Mouse (Mus musculus) forebrain, embryonic 13.5 days (tissue): Measurements from ENCODE around the gene Gpr63. TPM values are rescaled to one million over a fixed set of nuclear protein-coding genes. Genes with fewer than 3 reads are reported as not detected.
"Not testable (repeated sequence)": the region's sequence is repeated elsewhere in the genome, so short reads cannot be mapped to it uniquely, and the experiment has no call there.

Experiments used
- ATAC-seq: fragments of 200-750 bp; cut with Nextera tagmentation; 2 replicates; pipeline ENCODE4 v1.8.0; 2017
- H3K27ac ChIP-seq: fragments of 300-500 bp; sonication (generic); 2 replicates; pipeline ENCODE4 v1.5.1; 2015; ENCODE audit warnings: inconsistent platforms, mild to moderate bottlenecking, moderate library complexity
- H3K27me3 ChIP-seq: fragments of 300-500 bp; sonication (generic); 2 replicates; pipeline ENCODE4 v1.6.1; 2015; ENCODE audit warnings: mild to moderate bottlenecking, inconsistent platforms
- H3K36me3 ChIP-seq: fragments of 300-500 bp; sonication (generic); 2 replicates; pipeline ENCODE4 v1.6.1; 2015; ENCODE audit warnings: mild to moderate bottlenecking, inconsistent platforms; ENCODE audit not compliant: poor library complexity, severe bottlenecking
- H3K4me1 ChIP-seq: fragments of 300-500 bp; sonication (generic); 2 replicates; pipeline ENCODE4 v1.6.1; 2015; ENCODE audit warnings: inconsistent platforms
- H3K4me2 ChIP-seq: fragments of 300-500 bp; sonication (generic); 2 replicates; pipeline ENCODE4 v1.6.1; 2015; ENCODE audit warnings: inconsistent platforms, mild to moderate bottlenecking, moderate library complexity
- H3K4me3 ChIP-seq: fragments of 300-500 bp; sonication (generic); 2 replicates; pipeline ENCODE4 v1.5.1; 2015; ENCODE audit warnings: mild to moderate bottlenecking, inconsistent platforms
- H3K9ac ChIP-seq: fragments of 300-500 bp; sonication (generic); 2 replicates; pipeline ENCODE4 v1.6.1; 2015; ENCODE audit warnings: mild to moderate bottlenecking, inconsistent platforms
- H3K9me3 ChIP-seq: fragments of 300-500 bp; sonication (generic); replicated peaks from 2 replicates; pipeline ENCODE4 v1.6.1; 2016; ENCODE audit warnings: inconsistent platforms
- WGBS: fragments of 180-500 bp; shearing (Covaris S2); methylation state at CpG from one replicate; pipeline ENCODE4 v1.1.7; 2015; 5-methylcytosine and 5-hydroxymethylcytosine counted together
- polyA plus RNA-seq: library from polyadenylated mRNA; unstranded; fragments of >200 nt; fragmentation: Nextera tagmentation; extraction: Ambion mirVana; gene quantifications from 2 replicates; pipeline ENCODE4 v1.2.1, GENCODE M21; 2015

Gene Gpr63
- polyA plus RNA-seq, 1 experiment from 2014 or later: 2.1 TPM

DNA sequence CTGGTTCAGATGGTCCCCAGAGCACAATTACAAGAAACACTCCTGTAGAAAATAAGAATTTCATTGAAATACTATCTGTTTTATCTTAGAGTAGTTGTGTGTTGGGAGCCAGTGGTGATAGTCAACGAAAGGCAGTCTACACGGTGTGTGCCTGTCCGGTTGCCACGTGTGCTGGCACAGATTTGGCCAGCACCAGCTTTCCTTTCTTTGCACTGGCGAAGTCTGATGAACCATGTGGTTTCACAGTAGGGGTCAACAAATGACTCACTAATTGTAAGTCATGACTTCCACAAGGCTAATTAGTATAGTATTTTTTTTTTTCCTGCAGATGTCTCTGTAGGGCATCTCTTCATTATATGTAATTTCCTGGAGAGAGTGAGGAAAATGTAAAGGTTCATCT lies 45.6 kb downstream of the Gpr63 start:
- no peaks in the 10 kb centered on the region; the same call in 1 of the 2 replicates for H3K9me3 ChIP-seq
- H3K4me3 ChIP-seq: no peak overlapping the region
- H3K27ac ChIP-seq: no peak overlapping the region
- peak; percentile 50; the same call in 1 of the 2 replicates for ATAC-seq
- H3K36me3 ChIP-seq: peaks cover 28% of the 10 kb centered on the region
- no peak overlapping the region for H3K9ac ChIP-seq
- H3K4me2 ChIP-seq: no peak overlapping the region
- no peaks in the 10 kb centered on the region for H3K27me3 ChIP-seq
- 53% methylated on average over 5 of the region's 5 CpGs for WGBS
- no peaks in the 10 kb centered on the region for H3K4me1 ChIP-seq

DNA sequence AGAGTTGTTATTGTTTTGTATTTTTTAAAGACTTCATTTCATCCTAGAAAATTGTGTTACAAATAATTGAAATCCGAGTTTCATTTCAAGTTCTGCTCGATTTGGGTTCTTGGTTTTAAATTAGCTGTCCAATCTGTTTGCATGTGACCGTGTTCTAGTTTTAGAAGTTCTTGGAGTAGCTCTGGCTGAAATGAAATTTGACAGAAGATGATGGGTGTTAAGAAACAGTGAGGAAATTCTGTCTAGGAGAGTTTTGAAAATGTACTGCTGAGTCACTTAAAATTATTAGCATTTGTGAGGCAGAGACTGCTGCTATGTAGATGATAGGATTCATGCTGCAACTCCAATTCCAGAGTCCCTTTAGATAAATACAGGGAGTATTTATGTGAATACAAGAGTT lies 46.5 kb downstream of the Gpr63 start:
- Histone ChIP-seq H3K36me3 (peaks cover 19% of the 10 kb centered on the region), H3K9me3 (no peaks in the 10 kb centered on the region), H3K9ac (no peak overlapping the region), H3K4me3 (no peak overlapping the region), H3K4me1 (no peaks in the 10 kb centered on the region), H3K4me2 (no peak overlapping the region), H3K27ac (no peak overlapping the region), H3K27me3 (no peaks in the 10 kb centered on the region)
- ATAC-seq: no peak
- WGBS: 91% methylated on average over 3 of the region's 3 CpGs

DNA sequence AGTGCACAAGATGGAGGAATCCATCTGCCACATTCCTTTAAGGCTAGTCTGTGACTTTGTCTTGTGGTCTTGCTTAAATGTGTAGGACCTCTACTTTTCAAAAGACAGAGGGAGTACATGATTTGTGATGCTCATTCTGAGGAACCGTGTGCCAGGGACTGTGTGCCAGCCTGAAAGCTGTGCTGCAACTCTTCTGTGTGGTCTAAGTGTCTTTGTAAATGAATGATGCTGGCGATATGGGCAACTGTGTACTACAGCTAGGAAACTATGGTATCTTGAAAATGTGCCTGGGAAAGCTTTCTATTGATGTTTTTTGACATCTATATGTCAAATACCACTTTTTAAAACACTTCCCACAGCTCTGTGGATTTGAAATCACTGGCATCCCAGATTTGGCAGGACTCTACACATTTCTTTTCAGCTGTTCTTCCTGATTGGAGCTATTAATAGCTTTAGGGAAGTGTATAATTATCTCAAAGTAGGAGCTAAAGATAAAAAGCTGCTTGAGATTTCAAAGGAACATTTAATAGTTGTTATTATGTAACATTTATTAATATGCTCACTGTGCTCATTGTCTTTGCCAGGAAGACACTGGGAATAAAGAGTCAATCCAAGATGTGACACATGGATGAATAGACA lies 48.9 kb downstream of the Gpr63 start:
- peak; percentile 65; the same call in 1 of the 2 replicates for ATAC-seq
- Histone ChIP-seq H3K9ac (no peak overlapping the region), H3K36me3 (no peaks in the 10 kb centered on the region), H3K4me3 (no peak overlapping the region), H3K9me3 (no peaks in the 10 kb centered on the region), H3K4me1 (no peaks in the 10 kb centered on the region), H3K27me3 (no peaks in the 10 kb centered on the region), H3K27ac (no peak overlapping the region), H3K4me2 (no peak overlapping the region)
- WGBS: 84% methylated on average over 2 of the region's 2 CpGs

DNA sequence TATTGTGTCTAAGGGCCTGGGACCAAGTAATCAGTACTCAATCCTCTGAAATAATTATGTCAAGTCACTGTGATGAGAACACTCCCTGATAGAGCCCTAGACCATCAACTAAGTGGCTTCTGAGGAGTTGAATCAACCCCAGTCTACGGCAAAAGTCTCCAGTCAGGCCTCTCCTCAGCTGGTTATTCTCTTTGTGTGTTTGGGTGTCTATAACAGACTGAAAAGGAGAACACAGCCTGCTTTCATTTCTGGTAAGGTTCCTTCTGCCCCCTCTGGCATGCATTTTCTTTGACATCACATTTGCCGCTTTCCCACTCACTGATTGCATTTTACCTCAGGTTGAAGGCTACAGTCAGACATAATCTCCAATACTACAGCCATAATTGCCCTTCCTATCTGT lies 62.0 kb downstream of the Gpr63 start:
- H3K4me1 ChIP-seq: no peaks in the 10 kb centered on the region
- H3K27ac ChIP-seq: peak overlapping the region; percentile 65
- no peak overlapping the region for H3K4me3 ChIP-seq
- no peaks in the 10 kb centered on the region for H3K9me3 ChIP-seq
- no peaks in the 10 kb centered on the region for H3K27me3 ChIP-seq
- WGBS: 54% methylated on average over 2 of the region's 2 CpGs
- H3K36me3 ChIP-seq: no peaks in the 10 kb centered on the region
- peak; percentile 56; the same call in 1 of the 2 replicates for ATAC-seq
- H3K9ac ChIP-seq: no peak overlapping the region
- H3K4me2 ChIP-seq: no peak overlapping the region

DNA sequence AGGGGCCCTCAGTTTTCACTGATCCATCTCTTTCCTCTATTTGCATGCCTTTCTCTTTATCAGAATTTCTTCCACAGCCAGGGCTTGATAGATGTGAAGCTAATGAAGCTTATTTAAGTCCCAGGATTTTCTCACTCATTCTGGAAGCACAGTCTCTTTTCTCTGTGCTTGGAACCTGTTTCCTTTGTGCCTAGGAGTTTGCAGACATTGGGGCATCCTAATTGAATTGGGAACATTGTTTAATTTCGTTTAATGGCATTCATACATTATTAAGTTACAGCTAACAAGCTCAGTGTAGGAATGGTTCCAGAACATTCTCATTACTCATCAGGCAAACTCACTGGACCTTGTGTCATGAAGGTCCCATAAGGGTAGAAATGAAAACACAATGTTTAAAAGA lies 62.5 kb downstream of the Gpr63 start:
- no peaks in the 10 kb centered on the region for H3K4me1 ChIP-seq
- ATAC-seq: peak; percentile 68

DNA sequence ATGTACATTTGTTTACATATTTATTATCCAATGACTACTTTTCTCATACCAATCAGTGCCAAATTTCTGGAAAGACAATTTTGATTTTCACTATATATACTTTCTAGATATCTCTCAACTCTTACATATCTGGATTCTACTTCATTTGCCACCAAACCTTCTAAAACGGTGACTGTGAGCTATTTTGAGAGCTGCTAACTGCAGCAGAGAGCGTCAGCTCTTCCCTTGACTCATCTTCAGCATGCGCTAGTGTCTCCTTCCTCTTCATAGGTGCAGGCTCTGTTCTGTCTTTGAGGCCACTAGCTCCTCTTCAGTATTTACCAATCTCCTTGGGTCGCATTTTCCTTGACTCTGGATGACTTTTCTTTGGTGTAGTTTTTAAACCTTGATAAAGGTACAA lies 63.7 kb downstream of the Gpr63 start:
- 86% methylated on average over 4 of the region's 4 CpGs for WGBS
- Histone ChIP-seq H3K27me3 (no peaks in the 10 kb centered on the region), H3K36me3 (no peaks in the 10 kb centered on the region), H3K27ac (no peak overlapping the region), H3K4me2 (no peak overlapping the region), H3K9me3 (no peaks in the 10 kb centered on the region), H3K4me1 (no peaks in the 10 kb centered on the region), H3K4me3 (no peak overlapping the region), H3K9ac (no peak overlapping the region)
- no peak for ATAC-seq

More for the DNA sequence above, 62.5 kb downstream of the Gpr63 start:
- Histone ChIP-seq H3K4me2 (no peak overlapping the region), H3K9me3 (no peaks in the 10 kb centered on the region), H3K36me3 (no peaks in the 10 kb centered on the region), H3K4me3 (no peak overlapping the region), H3K27ac (peak overlapping the region; percentile 65), H3K27me3 (no peaks in the 10 kb centered on the region), H3K9ac (no peak overlapping the region)
- WGBS: 28% methylated on average over 1 of the region's 1 CpGs

DNA sequence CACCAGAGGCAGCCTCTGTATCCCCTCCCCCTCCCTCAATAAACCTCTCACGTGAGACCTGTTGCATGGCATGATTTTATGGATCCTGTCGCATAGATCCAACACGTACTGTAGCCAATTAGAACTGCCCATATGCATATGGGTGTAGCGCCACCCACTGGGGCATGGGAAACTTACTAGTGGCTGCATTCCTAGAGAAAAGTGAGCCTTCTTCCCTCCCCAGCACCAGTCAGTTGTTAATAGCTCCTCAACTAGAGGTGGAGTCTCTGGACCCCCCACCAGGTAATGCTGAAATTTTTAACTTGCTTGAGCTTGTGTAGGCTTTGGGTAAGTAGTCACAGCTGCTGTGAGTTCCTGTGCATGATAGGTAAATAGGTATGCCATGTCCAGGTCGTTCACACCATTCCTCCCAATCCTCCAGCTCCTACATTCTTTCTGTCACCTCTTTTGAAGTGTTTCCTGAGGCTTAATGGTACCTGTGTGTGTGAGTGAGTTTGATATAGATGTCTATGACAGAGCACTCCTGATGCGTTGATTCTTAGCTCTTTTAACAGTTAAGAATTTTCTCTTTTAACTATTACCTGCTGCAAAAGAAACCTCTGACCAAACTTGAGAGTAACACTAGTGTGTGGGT lies 69.1 kb downstream of the Gpr63 start:
- H3K4me1 ChIP-seq: no peaks in the 10 kb centered on the region
- 31% methylated on average over 6 of the region's 6 CpGs for WGBS
- H3K36me3 ChIP-seq: no peaks in the 10 kb centered on the region
- H3K9me3 ChIP-seq: no peaks in the 10 kb centered on the region
- H3K4me2 ChIP-seq: no peak overlapping the region
- no peak overlapping the region for H3K9ac ChIP-seq
- no peak overlapping the region for H3K27ac ChIP-seq
- 0 out of 2 replicates have a peak, but pooled peaks have one; percentile 13 for ATAC-seq
- H3K27me3 ChIP-seq: no peaks in the 10 kb centered on the region
- no peak overlapping the region for H3K4me3 ChIP-seq

DNA sequence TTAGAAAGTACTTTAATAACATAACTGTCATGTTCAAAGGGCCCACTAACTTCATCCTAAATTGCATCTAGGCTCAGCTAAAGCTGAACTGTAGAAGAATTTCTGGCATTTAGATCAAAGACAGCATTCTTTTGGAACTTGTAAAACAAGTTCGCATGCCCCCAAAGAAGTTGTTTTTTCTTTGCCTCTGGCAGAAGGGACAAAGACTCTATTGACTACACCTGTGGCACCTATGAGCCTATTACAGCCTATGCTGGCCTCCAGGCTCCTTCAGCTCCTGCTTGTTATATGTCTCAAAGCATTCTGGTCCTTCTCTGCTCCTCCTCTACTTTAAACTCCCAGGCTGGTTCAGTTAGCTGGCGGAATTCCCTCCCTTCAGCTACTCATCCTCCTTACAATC lies 69.6 kb downstream of the Gpr63 start:
- Histone ChIP-seq H3K9me3 (no peaks in the 10 kb centered on the region), H3K4me1 (no peaks in the 10 kb centered on the region), H3K4me3 (no peak overlapping the region), H3K36me3 (no peaks in the 10 kb centered on the region), H3K27ac (no peak overlapping the region), H3K27me3 (no peaks in the 10 kb centered on the region), H3K4me2 (no peak overlapping the region), H3K9ac (no peak overlapping the region)
- WGBS: 66% methylated on average over 2 of the region's 2 CpGs
- ATAC-seq: no peak

DNA sequence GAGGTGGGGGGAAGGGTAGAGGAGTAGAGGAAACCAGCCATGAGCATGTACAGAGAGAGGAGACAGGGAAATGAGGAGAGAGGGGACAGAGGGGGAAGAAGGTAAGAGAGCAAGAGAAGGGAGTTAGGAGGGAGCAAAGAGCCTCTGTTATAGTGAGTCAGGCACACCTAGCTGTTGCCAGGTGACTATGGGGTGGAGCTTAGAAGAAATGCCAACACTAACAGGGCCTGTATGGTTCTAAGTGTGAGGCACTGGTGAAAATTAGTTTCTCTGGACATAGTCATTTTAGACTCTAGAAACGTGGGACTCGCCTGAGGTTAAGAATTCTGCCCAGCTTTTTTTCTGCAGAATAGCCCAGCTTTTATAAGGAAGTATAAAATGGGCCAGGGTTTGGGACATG lies 71.1 kb downstream of the Gpr63 start:
- no peak overlapping the region for H3K27ac ChIP-seq
- no peak for ATAC-seq
- H3K4me2 ChIP-seq: no peak overlapping the region
- H3K36me3 ChIP-seq: no peaks in the 10 kb centered on the region
- no peak overlapping the region for H3K4me3 ChIP-seq
- peaks cover 4% of the 10 kb centered on the region for H3K9me3 ChIP-seq
- WGBS: 84% methylated on average over 2 of the region's 2 CpGs
- H3K4me1 ChIP-seq: no peaks in the 10 kb centered on the region
- H3K27me3 ChIP-seq: no peaks in the 10 kb centered on the region
- H3K9ac ChIP-seq: no peak overlapping the region

DNA sequence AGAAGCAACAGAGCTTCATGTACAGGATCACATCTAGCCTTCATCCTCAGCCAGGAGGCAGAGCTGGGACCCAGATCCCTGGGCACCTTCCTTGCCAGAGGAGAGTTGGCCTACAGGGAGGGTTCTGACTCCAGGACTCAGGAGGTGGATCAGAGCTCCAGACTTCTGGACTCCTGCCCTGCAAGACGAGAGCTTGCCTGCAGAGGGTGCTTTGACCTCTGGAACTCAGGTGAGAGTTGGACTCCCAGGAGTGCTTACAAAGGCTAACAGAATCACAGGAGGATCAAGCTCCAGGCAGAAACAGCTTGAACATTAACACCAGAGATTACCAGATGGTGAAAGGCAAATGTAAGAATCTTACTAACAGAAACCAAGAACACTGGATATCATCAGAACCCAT lies 89.3 kb downstream of the Gpr63 start:
- H3K4me2 ChIP-seq: not testable (repeated sequence)
- 66% methylated on average over 1 of the region's 1 CpGs for WGBS

More for the DNA sequence above, 89.3 kb downstream of the Gpr63 start:
- H3K27ac ChIP-seq, ATAC-seq, H3K9ac ChIP-seq, H3K9me3 ChIP-seq, H3K4me1 ChIP-seq, H3K36me3 ChIP-seq, H3K27me3 ChIP-seq, H3K4me3 ChIP-seq: not testable (repeated sequence)
